Mouse (Mus musculus) ES-Bruce4 (cell line): ENCODE measurements around the gene Fam196b. TPM values are rescaled to one million over a fixed set of nuclear protein-coding genes. Genes with fewer than 3 reads are reported as not detected.

ENCODE experiments used
- H3K27ac ChIP-seq: 2 replicates; pipeline ENCODE4 v1.5.1; 2012; ENCODE audit warnings: low read length, inconsistent platforms; ENCODE audit not compliant: insufficient read depth
- H3K27me3 ChIP-seq: 2 replicates; pipeline ENCODE4 v1.6.1; 2012; ENCODE audit warnings: mild to moderate bottlenecking, low read length, inconsistent platforms; ENCODE audit not compliant: control insufficient read depth, poor library complexity, insufficient read depth, severe bottlenecking
- H3K36me3 ChIP-seq: 2 replicates; pipeline ENCODE4 v1.6.1; 2012; ENCODE audit warnings: inconsistent platforms, mild to moderate bottlenecking, low read length, moderate library complexity; ENCODE audit not compliant: control insufficient read depth, poor library complexity, insufficient read depth, severe bottlenecking
- H3K4me1 ChIP-seq: one replicate; pipeline ENCODE4 v1.8.1; 2011; ENCODE audit warnings: low read length; ENCODE audit not compliant: control insufficient read depth, insufficient read depth
- H3K4me3 ChIP-seq: 2 replicates; pipeline ENCODE4 v1.5.1; 2011; ENCODE audit warnings: low read depth, mild to moderate bottlenecking, low read length
- H3K9ac ChIP-seq: 2 replicates; pipeline ENCODE4 v1.6.1; 2012; ENCODE audit warnings: low read depth, mild to moderate bottlenecking, inconsistent platforms; ENCODE audit not compliant: poor library complexity, severe bottlenecking
- H3K9me3 ChIP-seq: replicated peaks from 2 replicates; pipeline ENCODE4 v1.6.1; 2012; ENCODE audit warnings: mild to moderate bottlenecking, low read length, inconsistent platforms; ENCODE audit not compliant: control insufficient read depth, poor library complexity, insufficient read depth, severe bottlenecking
- CTCF ChIP-seq: IDR thresholded peaks from one replicate; pipeline ENCODE4 v1.8.1; 2011; ENCODE audit warnings: low read depth, low read length
- EP300 ChIP-seq: IDR thresholded peaks from 2 replicates; pipeline ENCODE4 v1.6.1; 2011; ENCODE audit warnings: low read depth, low read length; ENCODE audit not compliant: insufficient read depth
- POLR2A ChIP-seq: IDR thresholded peaks from one replicate; pipeline ENCODE4 v1.8.1; 2011; ENCODE audit warnings: low read length; ENCODE audit not compliant: insufficient read depth
- polyA plus RNA-seq: library from polyadenylated mRNA; stranded (reverse); fragments of >200 nt; gene quantifications from 2 replicates; pipeline ENCODE4 v1.2.4, GENCODE M21; 2011; ENCODE audit warnings: low read depth; ENCODE audit not compliant: missing spikeins, insufficient read depth, insufficient read length

Fam196b gene
- polyA plus RNA-seq, 1 experiment = not detected

- H3K9me3 ChIP-seq = no peaks in the 10 kb centered on the region
- no peak overlapping the region for H3K9ac ChIP-seq
- no peaks in the 10 kb centered on the region for H3K27me3 ChIP-seq
- H3K4me1 ChIP-seq = peaks cover 2% of the 10 kb centered on the region
- H3K4me3 ChIP-seq = no peak overlapping the region
- H3K36me3 ChIP-seq = no peaks in the 10 kb centered on the region
- TF ChIP-seq POLR2A = no peak
- TF ChIP-seq EP300 = no peak
- no peak for TF ChIP-seq CTCF
- H3K27ac ChIP-seq = peak overlapping the region; percentile 52; the same call in 1 of the 2 replicates
Observed at GRCm38 (mm10) chr11:34316176-34316575, 1.6 kb downstream of the Fam196b start.

GRCm38 (mm10) chr11:34317001-34317400 is 2.4 kb downstream of the Fam196b start:
- H3K27me3 ChIP-seq = no peaks in the 10 kb centered on the region
- H3K4me1 ChIP-seq = peaks cover 2% of the 10 kb centered on the region
- no peak overlapping the region for H3K27ac ChIP-seq
- no peak overlapping the region for H3K4me3 ChIP-seq
- no peaks in the 10 kb centered on the region for H3K9me3 ChIP-seq
- TF ChIP-seq CTCF (no peak), POLR2A (no peak), EP300 (no peak)
- H3K9ac ChIP-seq = no peak overlapping the region
- no peaks in the 10 kb centered on the region for H3K36me3 ChIP-seq

- H3K4me3 ChIP-seq = no peak overlapping the region
- H3K27ac ChIP-seq = no peak overlapping the region
- no peaks in the 10 kb centered on the region for H3K36me3 ChIP-seq
- peaks cover 2% of the 10 kb centered on the region for H3K4me1 ChIP-seq
- H3K27me3 ChIP-seq = no peaks in the 10 kb centered on the region
- no peaks in the 10 kb centered on the region for H3K9me3 ChIP-seq
- no peak for TF ChIP-seq EP300
- TF ChIP-seq POLR2A = no peak
- TF ChIP-seq CTCF = no peak
- no peak overlapping the region for H3K9ac ChIP-seq
Observed at GRCm38 (mm10) chr11:34319282-34319681, 4.7 kb downstream of the Fam196b start.

GRCm38 (mm10) chr11:34323664-34324063 is 9.0 kb downstream of the Fam196b start:
- Histone ChIP-seq H3K27ac (no peak overlapping the region), H3K36me3 (no peaks in the 10 kb centered on the region), H3K27me3 (no peaks in the 10 kb centered on the region), H3K9ac (no peak overlapping the region), H3K4me1 (no peaks in the 10 kb centered on the region), H3K4me3 (no peak overlapping the region), H3K9me3 (no peaks in the 10 kb centered on the region)
- TF ChIP-seq EP300 = no peak
- TF ChIP-seq POLR2A = no peak
- TF ChIP-seq CTCF = no peak

- Histone ChIP-seq H3K9me3 (no peaks in the 10 kb centered on the region; the same call in 1 of the 2 replicates), H3K4me1 (no peaks in the 10 kb centered on the region), H3K27me3 (no peaks in the 10 kb centered on the region), H3K36me3 (no peaks in the 10 kb centered on the region), H3K27ac (no peak overlapping the region), H3K4me3 (no peak overlapping the region), H3K9ac (no peak overlapping the region)
- TF ChIP-seq POLR2A = no peak
- TF ChIP-seq EP300 = no peak
- no peak for TF ChIP-seq CTCF
Observed at GRCm38 (mm10) chr11:34332344-34333031, 17.9 kb downstream of the Fam196b start.

- TF ChIP-seq EP300 = no peak
- TF ChIP-seq CTCF = peak; percentile 30
Observed at GRCm38 (mm10) chr11:34337907-34338306, 23.3 kb downstream of the Fam196b start.

More at GRCm38 (mm10) chr11:34337907-34338306, 23.3 kb downstream of the Fam196b start:
- Histone ChIP-seq H3K27me3 (no peaks in the 10 kb centered on the region), H3K27ac (no peak overlapping the region), H3K9ac (no peak overlapping the region), H3K4me3 (no peak overlapping the region), H3K36me3 (no peaks in the 10 kb centered on the region), H3K4me1 (no peaks in the 10 kb centered on the region), H3K9me3 (no peaks in the 10 kb centered on the region)
